Mouse (Mus musculus): Measurements from ENCODE around the gene Shc4. TPM values are rescaled to one million over a fixed set of nuclear protein-coding genes. Genes with fewer than 3 reads are reported as not detected.

Gene Shc4
- polyA plus RNA-seq, 1 experiment from 2014 or later = 0.82 TPM

DNA sequence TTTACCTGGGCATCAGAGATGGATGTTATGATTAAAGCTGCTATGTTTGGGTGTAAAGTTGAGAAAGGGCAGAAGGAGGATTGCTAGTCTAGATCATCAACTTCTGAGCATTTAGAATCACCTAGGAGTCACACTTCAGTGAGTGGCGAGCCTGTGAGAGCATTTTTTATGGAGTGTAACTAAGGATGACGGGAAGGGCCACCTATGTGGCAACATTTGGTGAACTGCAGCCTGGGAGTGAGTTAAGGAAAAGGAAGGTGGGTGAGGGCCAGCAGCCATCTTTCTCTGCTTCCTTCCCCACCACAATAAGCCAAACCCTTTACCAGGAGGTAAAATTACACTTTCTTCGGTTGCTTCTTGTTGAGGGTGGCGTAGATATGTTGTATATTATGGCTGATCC, 132.1 kb downstream of the Shc4 start:
- Histone ChIP-seq H3K4me3 (no peak overlapping the region), H3K27ac (no peak overlapping the region), H3K27me3 (replicated peaks) (no peaks in the 10 kb centered on the region), H3K4me1 (no peaks in the 10 kb centered on the region), H3K9me3 (replicated peaks) (no peaks in the 10 kb centered on the region), H3K4me2 (no peak overlapping the region), H3K36me3 (peaks cover 99% of the 10 kb centered on the region), H3K9ac (no peak overlapping the region)
- no peak for ATAC-seq
- WGBS (ENCODE audit: insufficient replicate concordance) = 87% methylated on average over 4 of the region's 4 CpGs

DNA sequence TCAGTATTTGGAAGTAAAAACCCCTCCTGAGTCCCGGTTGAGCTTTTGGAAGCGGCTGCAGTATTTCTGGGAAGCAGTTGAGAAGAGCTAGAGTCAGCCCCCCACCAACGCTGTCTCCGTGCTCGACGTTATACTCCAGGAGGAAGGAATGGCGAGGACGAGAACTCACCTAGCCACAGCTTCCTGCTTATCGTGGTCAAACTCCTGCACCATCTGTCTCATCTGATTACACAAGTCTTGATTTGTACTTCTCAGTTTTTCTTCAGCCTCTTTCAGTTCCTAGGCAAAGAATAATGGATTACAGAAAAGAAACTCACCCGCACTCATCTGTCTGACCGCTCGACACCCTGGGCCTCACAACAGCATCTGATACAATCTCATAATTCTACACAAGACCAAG, 134.7 kb downstream of the Shc4 start:
- Histone ChIP-seq H3K27me3 (replicated peaks) (no peaks in the 10 kb centered on the region), H3K9me3 (replicated peaks) (no peaks in the 10 kb centered on the region), H3K4me2 (no peak overlapping the region), H3K36me3 (peaks cover 97% of the 10 kb centered on the region), H3K4me1 (no peaks in the 10 kb centered on the region), H3K4me3 (no peak overlapping the region), H3K27ac (no peak overlapping the region), H3K9ac (no peak overlapping the region)
- ATAC-seq = no peak
- WGBS (ENCODE audit: insufficient replicate concordance) = 49% methylated on average over 12 of the region's 12 CpGs

DNA sequence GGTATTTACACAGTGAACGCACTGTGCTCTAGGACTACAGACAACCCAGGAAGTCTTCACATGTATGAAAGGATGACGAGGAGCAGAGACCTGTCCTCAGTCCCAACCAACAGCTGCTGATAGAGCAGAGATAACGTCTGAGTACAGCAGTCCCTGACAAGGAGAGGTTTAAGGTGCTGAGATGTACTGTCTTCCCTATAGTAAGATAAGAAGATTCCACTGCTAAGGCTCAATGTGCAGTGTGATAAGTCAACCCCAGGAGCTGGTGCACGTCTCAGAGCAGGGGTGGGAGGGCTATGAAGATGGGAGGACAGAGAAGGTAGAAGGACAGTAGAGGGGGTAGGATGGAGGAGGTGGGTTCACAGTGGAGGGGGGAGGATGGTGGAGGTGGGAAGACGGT, 142.9 kb downstream of the Shc4 start:
- H3K27ac ChIP-seq = no peak overlapping the region
- H3K9me3 ChIP-seq (replicated peaks) = no peaks in the 10 kb centered on the region
- H3K4me3 ChIP-seq = no peak overlapping the region
- no peaks in the 10 kb centered on the region for H3K27me3 ChIP-seq (replicated peaks)
- peaks cover 6% of the 10 kb centered on the region; the same call in 1 of the 2 replicates for H3K4me1 ChIP-seq
- H3K9ac ChIP-seq = no peak overlapping the region
- 46% methylated on average over 5 of the region's 5 CpGs for WGBS (ENCODE audit: insufficient replicate concordance)
- H3K36me3 ChIP-seq = peaks cover 94% of the 10 kb centered on the region
- peak; percentile 81 for ATAC-seq
- H3K4me2 ChIP-seq = no peak overlapping the region

DNA sequence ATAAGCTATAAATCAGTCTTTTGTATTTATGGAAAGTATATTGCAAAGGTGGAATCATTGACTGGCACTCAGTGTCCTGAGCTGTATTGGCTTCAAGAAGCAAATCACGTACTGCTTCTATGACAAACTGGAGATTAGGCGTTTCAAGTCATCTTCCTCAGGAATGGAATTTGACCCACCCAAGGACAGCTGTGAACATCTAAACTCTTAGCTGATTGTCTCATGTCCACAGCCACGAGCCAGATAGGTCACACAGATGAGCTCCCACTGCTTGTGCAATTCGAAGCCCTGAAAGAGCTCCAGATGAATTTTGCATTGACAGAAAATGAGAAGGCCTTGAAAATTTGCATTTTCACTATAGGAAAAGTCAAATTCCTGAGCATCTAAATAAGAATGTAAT, 146.3 kb downstream of the Shc4 start:
- Histone ChIP-seq H3K9me3 (replicated peaks) (no peaks in the 10 kb centered on the region), H3K36me3 (peaks cover 95% of the 10 kb centered on the region), H3K4me2 (no peak overlapping the region), H3K27ac (no peak overlapping the region), H3K27me3 (replicated peaks) (no peaks in the 10 kb centered on the region), H3K4me1 (peaks cover 6% of the 10 kb centered on the region; the same call in 1 of the 2 replicates), H3K4me3 (no peak overlapping the region), H3K9ac (no peak overlapping the region)
- WGBS (ENCODE audit: insufficient replicate concordance) = 82% methylated on average over 4 of the region's 4 CpGs
- ATAC-seq = no peak

Other genes starting within 250 kb of the Shc4 start
- gene Gm9913, start 219.1 kb downstream of the Shc4 start, polyA plus RNA-seq (2016; fragmentation: Nextera tagmentation; extraction: Ambion mirVana) = 0.05 TPM in 1 of 2 replicates, not detected in the other
- gene Fbn1, start 216.2 kb downstream of the Shc4 start, polyA plus RNA-seq (2016; fragmentation: Nextera tagmentation; extraction: Ambion mirVana) = 2.4 and 2.9 TPM in 2 replicates
- gene Cep152, start 99.0 kb downstream of the Shc4 start, polyA plus RNA-seq (2016; fragmentation: Nextera tagmentation; extraction: Ambion mirVana) = 7.0 and 7.2 TPM in 2 replicates
- gene Eid1, start 51.1 kb downstream of the Shc4 start, polyA plus RNA-seq (2016; fragmentation: Nextera tagmentation; extraction: Ambion mirVana) = 59.9 and 61.6 TPM in 2 replicates
- 6.6 and 8.0 TPM in 2 replicates for gene Secisbp2l, start 58.7 kb upstream of the Shc4 start, polyA plus RNA-seq (2016; fragmentation: Nextera tagmentation; extraction: Ambion mirVana)
- gene Galk2, start 135.0 kb upstream of the Shc4 start, polyA plus RNA-seq (2016; fragmentation: Nextera tagmentation; extraction: Ambion mirVana) = 13.2 and 13.8 TPM in 2 replicates
- gene Cops2, start 135.0 kb upstream of the Shc4 start, polyA plus RNA-seq (2016; fragmentation: Nextera tagmentation; extraction: Ambion mirVana) = 60.2 and 62.1 TPM in 2 replicates

Measured in liver, embryonic 12.5 days (tissue).